Mouse (Mus musculus): ENCODE data around the gene Smg1.

GRCm38 (mm10) chr7:118129430-118130041 lies 113.9 kb downstream of the Smg1 start, which contains the start of gene Arl6ip1:
- TF ChIP-seq CTCF (IDR thresholded peaks at IDR 0.05; ENCODE audit: borderline replicate concordance, insufficient read depth, low read depth, low read length) (no peak), POLR2A (IDR thresholded peaks at IDR 0.05; ENCODE audit: borderline replicate concordance, insufficient read depth, low read length) (peak; percentile 97)

Measured in cerebellum, adult 2 months (tissue).